Mouse (Mus musculus): Measurements from ENCODE around the gene Tmem35b. TPM values are rescaled to one million over a fixed set of nuclear protein-coding genes. Genes with fewer than 3 reads are reported as not detected.

Gene Tmem35b
- total RNA-seq, 1 experiment from 2014 or later, result 12.0 TPM

GRCm38 (mm10) chr4:127157746-127158145 is 34.3 kb downstream of the Tmem35b start:
- no peak for ATAC-seq (replicated peaks in 1 of 2; ENCODE audit: insufficient read depth in 1 of 2, low FRiP score in 2 of 2, low TSS enrichment in 1 of 2, low read depth in 1 of 2, poor library complexity in 2 of 2, severe bottlenecking in 2 of 2)

- ATAC-seq (replicated peaks in 1 of 2; ENCODE audit: insufficient read depth in 1 of 2, low FRiP score in 2 of 2, low TSS enrichment in 1 of 2, low read depth in 1 of 2, poor library complexity in 2 of 2, severe bottlenecking in 2 of 2), result no peak
Measured at GRCm38 (mm10) chr4:127163926-127164325, 40.4 kb downstream of the Tmem35b start.

GRCm38 (mm10) chr4:127167096-127167495 is 43.6 kb downstream of the Tmem35b start:
- no peak for ATAC-seq (replicated peaks in 1 of 2; ENCODE audit: insufficient read depth in 1 of 2, low FRiP score in 2 of 2, low TSS enrichment in 1 of 2, low read depth in 1 of 2, poor library complexity in 2 of 2, severe bottlenecking in 2 of 2)

GRCm38 (mm10) chr4:127167731-127168130 is 44.2 kb downstream of the Tmem35b start:
- ATAC-seq (replicated peaks in 1 of 2; ENCODE audit: insufficient read depth in 1 of 2, low FRiP score in 2 of 2, low TSS enrichment in 1 of 2, low read depth in 1 of 2, poor library complexity in 2 of 2, severe bottlenecking in 2 of 2), result no peak

- ATAC-seq (replicated peaks in 1 of 2; ENCODE audit: insufficient read depth in 1 of 2, low FRiP score in 2 of 2, low TSS enrichment in 1 of 2, low read depth in 1 of 2, poor library complexity in 2 of 2, severe bottlenecking in 2 of 2), result peak; percentile 7 to 43; a peak in 1 of 4 replicates
Measured at GRCm38 (mm10) chr4:127168211-127168913, 44.9 kb downstream of the Tmem35b start.

- ATAC-seq (replicated peaks in 1 of 2; ENCODE audit: insufficient read depth in 1 of 2, low FRiP score in 2 of 2, low TSS enrichment in 1 of 2, low read depth in 1 of 2, poor library complexity in 2 of 2, severe bottlenecking in 2 of 2), result no peak
Measured at GRCm38 (mm10) chr4:127168914-127169345, 45.4 kb downstream of the Tmem35b start, which contains the start of gene Dlgap3. Gene Dlgap3, plus strand, starts transcription at chr4:127169204.

GRCm38 (mm10) chr4:127169346-127170221 is 46.1 kb downstream of the Tmem35b start:
- peak in 1 of 2 experiments; percentile 44; a peak in 2 of 4 replicates for ATAC-seq (replicated peaks in 1 of 2; ENCODE audit: insufficient read depth in 1 of 2, low FRiP score in 2 of 2, low TSS enrichment in 1 of 2, low read depth in 1 of 2, poor library complexity in 2 of 2, severe bottlenecking in 2 of 2)

- ATAC-seq (replicated peaks in 1 of 2; ENCODE audit: insufficient read depth in 1 of 2, low FRiP score in 2 of 2, low TSS enrichment in 1 of 2, low read depth in 1 of 2, poor library complexity in 2 of 2, severe bottlenecking in 2 of 2), result no peak
Measured at GRCm38 (mm10) chr4:127170866-127171265, 47.4 kb downstream of the Tmem35b start.

GRCm38 (mm10) chr4:127171341-127171905 is 47.9 kb downstream of the Tmem35b start:
- no peak for ATAC-seq (replicated peaks in 1 of 2; ENCODE audit: insufficient read depth in 1 of 2, low FRiP score in 2 of 2, low TSS enrichment in 1 of 2, low read depth in 1 of 2, poor library complexity in 2 of 2, severe bottlenecking in 2 of 2)

- ATAC-seq (replicated peaks in 1 of 2; ENCODE audit: insufficient read depth in 1 of 2, low FRiP score in 2 of 2, low TSS enrichment in 1 of 2, low read depth in 1 of 2, poor library complexity in 2 of 2, severe bottlenecking in 2 of 2), result no peak
Measured at GRCm38 (mm10) chr4:127172119-127172518, 48.6 kb downstream of the Tmem35b start.

- no peak for ATAC-seq (replicated peaks in 1 of 2; ENCODE audit: insufficient read depth in 1 of 2, low FRiP score in 2 of 2, low TSS enrichment in 1 of 2, low read depth in 1 of 2, poor library complexity in 2 of 2, severe bottlenecking in 2 of 2)
Measured at GRCm38 (mm10) chr4:127172614-127173013, 49.1 kb downstream of the Tmem35b start.

GRCm38 (mm10) chr4:127173461-127173860 is 50.0 kb downstream of the Tmem35b start:
- ATAC-seq (replicated peaks in 1 of 2; ENCODE audit: insufficient read depth in 1 of 2, low FRiP score in 2 of 2, low TSS enrichment in 1 of 2, low read depth in 1 of 2, poor library complexity in 2 of 2, severe bottlenecking in 2 of 2), result peak; percentile 57 to 58; a peak in 2 of 4 replicates

GRCm38 (mm10) chr4:127174075-127174899 is 50.8 kb downstream of the Tmem35b start:
- ATAC-seq (replicated peaks in 1 of 2; ENCODE audit: insufficient read depth in 1 of 2, low FRiP score in 2 of 2, low TSS enrichment in 1 of 2, low read depth in 1 of 2, poor library complexity in 2 of 2, severe bottlenecking in 2 of 2), result no peak

GRCm38 (mm10) chr4:127174900-127175278 is 51.4 kb downstream of the Tmem35b start:
- no peak for ATAC-seq (replicated peaks in 1 of 2; ENCODE audit: insufficient read depth in 1 of 2, low FRiP score in 2 of 2, low TSS enrichment in 1 of 2, low read depth in 1 of 2, poor library complexity in 2 of 2, severe bottlenecking in 2 of 2)

GRCm38 (mm10) chr4:127177961-127178360 is 54.5 kb downstream of the Tmem35b start:
- no peak for ATAC-seq (replicated peaks in 1 of 2; ENCODE audit: insufficient read depth in 1 of 2, low FRiP score in 2 of 2, low TSS enrichment in 1 of 2, low read depth in 1 of 2, poor library complexity in 2 of 2, severe bottlenecking in 2 of 2)

- ATAC-seq (replicated peaks in 1 of 2; ENCODE audit: insufficient read depth in 1 of 2, low FRiP score in 2 of 2, low TSS enrichment in 1 of 2, low read depth in 1 of 2, poor library complexity in 2 of 2, severe bottlenecking in 2 of 2), result no peak
Measured at GRCm38 (mm10) chr4:127178671-127179070, 55.2 kb downstream of the Tmem35b start.

All from hematopoietic stem cell, adult 5-6 weeks (primary cell).